Mouse (Mus musculus) lung, postnatal 0 days (tissue): ENCODE results near the gene Slc35b2. TPM values are rescaled to one million over a fixed set of nuclear protein-coding genes. Genes with fewer than 3 reads are reported as not detected.
A peak's percentile ranks its signal among the peaks of the same experiment; 100 is the strongest.

ENCODE experiments used
- ATAC-seq: fragments of 200-750 bp; cut with Nextera tagmentation; 2 replicates; pipeline ENCODE4 v1.8.0; 2017; ENCODE audit warnings: moderate library complexity
- DNase-seq: peaks from one replicate; pipeline ENCODE4 v3.0.0-alpha.2; 2016; ENCODE audit warnings: low spot score
- H3K27ac ChIP-seq: fragments of 300-500 bp; sonication (generic); 2 replicates; pipeline ENCODE4 v1.5.1; 2014; ENCODE audit warnings: antibody characterized with exemption, mild to moderate bottlenecking, low read length, mixed read lengths
- H3K27me3 ChIP-seq: fragments of 300-500 bp; sonication (generic); replicated peaks from 2 replicates; pipeline ENCODE4 v1.6.1; 2014; ENCODE audit warnings: low read length, mixed read lengths; ENCODE audit not compliant: insufficient read depth
- H3K36me3 ChIP-seq: fragments of 300-500 bp; sonication (generic); 2 replicates; pipeline ENCODE4 v1.6.1; 2014; ENCODE audit warnings: low read length, mixed read lengths; ENCODE audit not compliant: insufficient read depth
- H3K4me1 ChIP-seq: fragments of 300-500 bp; sonication (generic); 2 replicates; pipeline ENCODE4 v1.6.1; 2014; ENCODE audit warnings: antibody characterized with exemption, low read depth, low read length, mixed read lengths; ENCODE audit not compliant: insufficient read depth
- H3K4me2 ChIP-seq: fragments of 300-500 bp; sonication (generic); replicated peaks from 2 replicates; pipeline ENCODE4 v1.6.1; 2014; ENCODE audit warnings: low read depth, mild to moderate bottlenecking, low read length, moderate library complexity, mixed read lengths
- H3K4me3 ChIP-seq: fragments of 300-500 bp; sonication (generic); 2 replicates; pipeline ENCODE4 v1.5.1; 2014; ENCODE audit warnings: low read depth, low read length
- H3K9ac ChIP-seq: fragments of 300-500 bp; sonication (generic); replicated peaks from 2 replicates; pipeline ENCODE4 v1.6.1; 2014; ENCODE audit warnings: low read depth, mild to moderate bottlenecking
- H3K9me3 ChIP-seq: fragments of 300-500 bp; sonication (generic); 2 replicates; pipeline ENCODE4 v1.6.1; 2016; ENCODE audit warnings: low read length, mixed read lengths
- CTCF ChIP-seq: IDR thresholded peaks from 2 replicates; pipeline ENCODE4 v1.5.1; 2016; ENCODE audit warnings: antibody characterized with exemption, mild to moderate bottlenecking
- EP300 ChIP-seq: IDR thresholded peaks from 2 replicates; pipeline ENCODE4 v1.6.1; 2016; ENCODE audit warnings: antibody characterized with exemption, mild to moderate bottlenecking, control low read depth
- WGBS: fragments of 180-500 bp; shearing (Covaris S2); extraction: QIAGEN DNeasy Blood & Tissue Kit; methylation state at CpG from one replicate; pipeline ENCODE4 v1.1.7; 2014; 5-methylcytosine and 5-hydroxymethylcytosine counted together
- polyA plus RNA-seq: library from polyadenylated mRNA; unstranded; fragments of >200 nt; fragmentation: Nextera tagmentation; extraction: Ambion mirVana; gene quantifications from 2 replicates; pipeline ENCODE4 v1.2.1, GENCODE M21; 2015

Gene Slc35b2
- polyA plus RNA-seq, 1 experiment from 2014 or later: 85.1 TPM

- H3K36me3 ChIP-seq: no peaks in the 10 kb centered on the region
- peak overlapping the region; percentile 83 for H3K27ac ChIP-seq
- peak; percentile 89 for DNase-seq
- no peak overlapping the region for H3K4me3 ChIP-seq
- no peaks in the 10 kb centered on the region for H3K9me3 ChIP-seq
- 0 out of 2 replicates have a peak overlapping the region, but pooled peaks have one; percentile 16 for H3K9ac ChIP-seq
- no peaks in the 10 kb centered on the region for H3K27me3 ChIP-seq
- peak; percentile 93 for TF ChIP-seq CTCF
- TF ChIP-seq EP300: no peak
- H3K4me2 ChIP-seq: 0 out of 2 replicates have a peak overlapping the region, but pooled peaks have one; percentile 17
- ATAC-seq: peak; percentile 70
- H3K4me1 ChIP-seq: peaks cover 27% of the 10 kb centered on the region
- WGBS: 33% methylated on average over 13 of the region's 14 CpGs
These were observed 21.4 kb downstream of the Slc35b2 start for GRCm38 (mm10) chr17:45584939-45585678.

GRCm38 (mm10) chr17:45585725-45586448 lies 22.2 kb downstream of the Slc35b2 start:
- H3K27ac ChIP-seq: peak overlapping the region; percentile 83
- H3K36me3 ChIP-seq: no peaks in the 10 kb centered on the region
- no peak overlapping the region for H3K4me3 ChIP-seq
- no peaks in the 10 kb centered on the region for H3K27me3 ChIP-seq
- no peak overlapping the region for H3K4me2 ChIP-seq
- no peaks in the 10 kb centered on the region for H3K9me3 ChIP-seq
- 74% methylated on average over 23 of the region's 23 CpGs for WGBS
- 0 out of 2 replicates have a peak, but pooled peaks have one; percentile 21 for TF ChIP-seq EP300
- TF ChIP-seq CTCF: no peak
- H3K4me1 ChIP-seq: peaks cover 25% of the 10 kb centered on the region
- DNase-seq (no peak), ATAC-seq (peak; percentile 10; the same call in 1 of the 2 replicates)
- H3K9ac ChIP-seq: no peak overlapping the region

GRCm38 (mm10) chr17:45586449-45586837 lies 22.8 kb downstream of the Slc35b2 start:
- H3K4me2 ChIP-seq: no peak overlapping the region
- H3K9me3 ChIP-seq: no peaks in the 10 kb centered on the region
- peak overlapping the region; percentile 83 for H3K27ac ChIP-seq
- no peak overlapping the region for H3K4me3 ChIP-seq
- H3K9ac ChIP-seq: no peak overlapping the region
- no peak for ATAC-seq
- H3K36me3 ChIP-seq: no peaks in the 10 kb centered on the region
- 97% methylated on average over 3 of the region's 3 CpGs for WGBS
- no peak for DNase-seq
- H3K4me1 ChIP-seq: peaks cover 26% of the 10 kb centered on the region
- H3K27me3 ChIP-seq: no peaks in the 10 kb centered on the region
- peak; percentile 60 for TF ChIP-seq CTCF
- TF ChIP-seq EP300: no peak

- ATAC-seq: no peak
- no peaks in the 10 kb centered on the region for H3K27me3 ChIP-seq
- WGBS: 88% methylated on average over 6 of the region's 7 CpGs
- H3K4me2 ChIP-seq: no peak overlapping the region
- peaks cover 42% of the 10 kb centered on the region for H3K4me1 ChIP-seq
- H3K9me3 ChIP-seq: no peaks in the 10 kb centered on the region
- TF ChIP-seq EP300: no peak
- no peak for TF ChIP-seq CTCF
- H3K27ac ChIP-seq: no peak overlapping the region
- H3K9ac ChIP-seq: no peak overlapping the region
- no peak for DNase-seq
- no peak overlapping the region for H3K4me3 ChIP-seq
- no peaks in the 10 kb centered on the region for H3K36me3 ChIP-seq
These were observed 24.7 kb downstream of the Slc35b2 start for GRCm38 (mm10) chr17:45588370-45588769.

DNA sequence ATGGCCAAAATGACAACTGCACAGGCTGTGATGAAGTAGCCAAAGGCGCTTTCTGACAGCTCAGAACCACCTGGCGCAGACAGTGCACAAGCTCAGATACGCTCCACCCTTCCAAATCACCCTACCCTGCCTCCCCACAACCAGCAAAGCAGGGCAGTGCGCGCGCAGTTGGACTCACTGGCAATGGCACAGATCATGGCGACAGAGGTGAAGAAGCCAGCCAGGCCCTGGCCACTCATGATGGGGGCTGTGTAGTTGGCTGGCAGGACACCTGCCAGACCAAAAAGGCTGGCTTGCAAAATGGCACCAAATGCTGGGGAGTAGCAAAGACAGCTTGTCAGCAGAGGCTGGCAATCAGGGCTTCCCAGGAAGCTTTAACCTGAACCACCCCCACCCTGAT lies 25.6 kb downstream of the Slc35b2 start:
- Histone ChIP-seq H3K4me3 (no peak overlapping the region), H3K4me1 (peaks cover 45% of the 10 kb centered on the region), H3K36me3 (no peaks in the 10 kb centered on the region), H3K27me3 (no peaks in the 10 kb centered on the region), H3K27ac (no peak overlapping the region), H3K4me2 (no peak overlapping the region), H3K9me3 (no peaks in the 10 kb centered on the region), H3K9ac (no peak overlapping the region)
- TF ChIP-seq EP300: no peak
- no peak for TF ChIP-seq CTCF
- ATAC-seq (no peak), DNase-seq (no peak)
- WGBS: 98% methylated on average over 7 of the region's 7 CpGs

DNA sequence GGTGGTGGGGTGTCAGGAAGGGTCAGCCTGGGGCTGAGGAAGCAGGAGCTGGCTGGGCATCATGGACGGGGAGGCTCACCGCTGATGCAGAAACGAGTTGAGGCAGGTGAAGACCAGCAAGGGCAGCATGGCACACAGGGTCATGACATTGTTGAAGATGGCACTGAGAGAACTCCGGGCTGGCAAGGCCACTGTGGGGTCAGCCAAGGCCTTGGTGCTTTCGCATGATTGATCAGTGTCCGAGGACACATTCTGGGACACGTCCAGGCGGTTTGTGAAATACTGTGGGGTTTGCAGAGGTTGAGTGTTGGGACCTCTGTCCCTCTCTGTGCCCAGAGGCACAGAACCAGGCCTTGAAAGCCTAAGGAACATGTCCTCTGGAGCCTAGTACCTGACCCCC lies 26.2 kb downstream of the Slc35b2 start:
- DNase-seq: no peak
- Histone ChIP-seq H3K4me3 (no peak overlapping the region), H3K9me3 (no peaks in the 10 kb centered on the region), H3K27me3 (no peaks in the 10 kb centered on the region), H3K4me1 (peaks cover 45% of the 10 kb centered on the region), H3K9ac (no peak overlapping the region), H3K27ac (no peak overlapping the region), H3K36me3 (no peaks in the 10 kb centered on the region), H3K4me2 (no peak overlapping the region)
- no peak for ATAC-seq
- WGBS: 94% methylated on average over 8 of the region's 8 CpGs
- no peak for TF ChIP-seq CTCF
- no peak for TF ChIP-seq EP300
